Mouse (Mus musculus): ENCODE measurements at regions not wholly inside any gene's neighbourhood (a gene's known extent, or its start where the extent isn't known, plus 50 kb on each side); places are given as distances from the start of the nearest gene placed in this dataset.
"Not testable (repeated sequence)": the region's sequence is repeated elsewhere in the genome, so short reads cannot be mapped to it uniquely, and the experiment has no call there.

DNA sequence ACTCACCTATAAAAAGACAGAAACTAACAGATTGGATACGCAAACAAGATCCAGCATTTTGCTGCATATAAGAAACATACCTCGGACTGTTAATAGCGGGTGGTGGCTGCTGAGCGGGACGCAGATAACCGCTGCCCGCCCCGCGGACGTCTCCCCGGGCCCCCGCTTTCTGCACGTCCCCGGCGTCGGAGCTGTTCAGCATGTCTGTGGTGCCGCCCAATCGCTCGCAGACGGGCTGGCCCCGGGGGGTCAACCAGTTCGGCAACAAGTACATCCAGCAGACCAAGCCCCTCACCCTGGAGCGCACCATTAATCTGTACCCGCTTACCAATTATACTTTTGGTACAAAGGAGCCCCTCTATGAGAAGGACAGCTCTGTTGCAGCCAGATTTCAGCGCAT is 682.4 kb upstream of the Agtr1b start:
- not testable (repeated sequence) for H3K36me3 ChIP-seq (ENCODE audit: control insufficient read depth, insufficient read depth, low read length); H3K4me3 ChIP-seq (ENCODE audit: low read depth, low read length); ATAC-seq (ENCODE audit: low read depth); H3K27ac ChIP-seq (ENCODE audit: low read depth, low read length); H3K4me2 ChIP-seq (ENCODE audit: low read depth, low read length); H3K27me3 ChIP-seq (ENCODE audit: control insufficient read depth, insufficient read depth, low read length); H3K9me3 ChIP-seq (ENCODE audit: control insufficient read depth, low read length); H3K4me1 ChIP-seq (ENCODE audit: control insufficient read depth, insufficient read depth, low read length); H3K9ac ChIP-seq (replicated peaks; ENCODE audit: low read depth, low read length)
- 70% methylated on average over 14 of the region's 25 CpGs for WGBS

DNA sequence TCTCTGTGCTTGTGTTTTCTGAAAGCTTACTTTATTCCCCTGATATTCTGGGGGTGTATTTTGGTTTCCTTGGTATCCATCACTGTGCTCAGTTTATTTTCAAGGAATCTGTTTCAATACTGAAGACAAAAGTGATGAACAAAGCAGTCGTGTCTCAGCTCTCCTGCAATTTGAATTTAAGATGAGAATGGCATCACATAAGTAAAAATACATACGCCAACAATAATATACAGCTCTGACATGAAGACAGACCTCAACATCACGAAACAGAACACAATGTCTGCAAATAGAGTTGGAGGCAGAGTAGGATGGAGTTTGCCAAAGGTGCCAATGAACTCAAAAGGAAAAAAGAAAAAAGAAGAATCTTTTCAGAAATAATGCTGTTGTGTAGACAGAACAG is 679.0 kb upstream of the Agtr1b start:
- ATAC-seq (ENCODE audit: low read depth): no peak
- H3K4me2 ChIP-seq (ENCODE audit: low read depth, low read length): no peak overlapping the region
- H3K27ac ChIP-seq (ENCODE audit: low read depth, low read length): no peak overlapping the region
- H3K4me3 ChIP-seq (ENCODE audit: low read depth, low read length): no peak overlapping the region
- no peaks in the 10 kb centered on the region for H3K4me1 ChIP-seq (ENCODE audit: control insufficient read depth, insufficient read depth, low read length)
- 81% methylated on average over 3 of the region's 3 CpGs for WGBS
- no peak overlapping the region for H3K9ac ChIP-seq (replicated peaks; ENCODE audit: low read depth, low read length)
- no peaks in the 10 kb centered on the region for H3K27me3 ChIP-seq (ENCODE audit: control insufficient read depth, insufficient read depth, low read length)
- H3K36me3 ChIP-seq (ENCODE audit: control insufficient read depth, insufficient read depth, low read length): no peaks in the 10 kb centered on the region
- H3K9me3 ChIP-seq (ENCODE audit: control insufficient read depth, low read length): no peaks in the 10 kb centered on the region

DNA sequence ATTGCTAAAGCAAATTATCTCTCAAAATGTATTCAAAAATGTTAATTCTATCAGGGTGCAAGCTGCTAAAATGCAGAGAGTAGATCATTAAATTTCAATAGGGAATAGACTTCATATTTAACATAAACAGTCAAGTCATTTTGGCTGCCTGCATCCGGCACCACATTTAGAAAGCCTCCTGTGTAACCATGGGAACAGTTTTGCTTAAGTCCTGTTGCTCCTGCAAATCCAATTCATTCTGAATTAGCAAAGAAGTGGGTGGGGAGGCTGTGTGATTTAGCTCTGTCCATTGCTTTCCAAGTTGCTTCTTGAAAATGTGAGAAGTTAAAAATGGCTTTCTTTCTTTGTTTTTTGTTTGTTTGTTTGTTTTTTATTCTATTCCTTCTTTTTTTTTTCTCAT is 658.9 kb upstream of the Agtr1b start:
- 29% methylated on average over 1 of the region's 1 CpGs for WGBS

DNA sequence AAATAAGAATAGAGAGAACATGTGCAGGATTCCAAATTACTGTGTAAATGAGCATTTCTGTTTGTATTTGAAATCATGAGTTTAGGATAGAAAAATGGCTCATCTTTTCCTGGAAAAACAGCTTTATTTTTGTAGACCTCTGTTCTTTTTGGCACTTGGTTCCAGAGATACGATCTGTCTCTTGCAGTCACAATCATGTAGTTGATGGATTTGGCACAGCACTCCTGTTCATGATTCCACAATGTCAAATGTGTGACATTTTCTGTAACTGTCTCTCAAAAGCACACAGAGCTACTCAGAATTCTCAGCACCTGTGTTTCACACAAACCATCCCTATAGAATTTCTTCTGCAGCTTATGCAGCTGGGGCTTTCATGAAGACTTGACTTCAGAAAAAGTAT is 654.0 kb upstream of the Agtr1b start:
- 92% methylated on average over 1 of the region's 1 CpGs for WGBS
- ATAC-seq (ENCODE audit: low read depth): no peak
- no peaks in the 10 kb centered on the region for H3K9me3 ChIP-seq (ENCODE audit: control insufficient read depth, low read length)

More for the DNA sequence above, 658.9 kb upstream of the Agtr1b start:
- Histone ChIP-seq H3K36me3 (ENCODE audit: control insufficient read depth, insufficient read depth, low read length) (no peaks in the 10 kb centered on the region), H3K4me2 (ENCODE audit: low read depth, low read length) (no peak overlapping the region), H3K9ac (replicated peaks; ENCODE audit: low read depth, low read length) (no peak overlapping the region), H3K27me3 (ENCODE audit: control insufficient read depth, insufficient read depth, low read length) (no peaks in the 10 kb centered on the region), H3K27ac (ENCODE audit: low read depth, low read length) (no peak overlapping the region), H3K4me1 (ENCODE audit: control insufficient read depth, insufficient read depth, low read length) (no peaks in the 10 kb centered on the region), H3K4me3 (ENCODE audit: low read depth, low read length) (no peak overlapping the region), H3K9me3 (ENCODE audit: control insufficient read depth, low read length) (no peaks in the 10 kb centered on the region)
- no peak for ATAC-seq (ENCODE audit: low read depth)

DNA sequence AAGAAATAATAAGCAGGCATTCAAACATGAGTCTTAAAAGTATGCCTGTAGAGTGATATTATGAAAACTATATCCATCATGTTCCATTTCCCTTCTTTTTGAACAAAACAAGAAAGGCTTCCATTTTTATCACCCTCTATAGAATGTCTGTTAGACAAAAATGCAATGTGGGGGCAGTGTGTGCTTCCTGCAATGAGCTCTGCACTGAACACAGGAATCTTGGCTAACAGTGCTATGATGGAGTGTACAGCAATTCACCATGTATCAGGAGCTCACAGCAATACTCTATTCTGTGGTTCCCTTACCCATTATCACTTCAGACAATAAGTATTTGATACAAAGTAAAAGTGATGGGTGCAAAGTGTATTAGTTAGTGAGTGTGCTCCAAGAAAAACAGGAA is 653.3 kb upstream of the Agtr1b start:
- Histone ChIP-seq H3K4me1 (ENCODE audit: control insufficient read depth, insufficient read depth, low read length) (no peaks in the 10 kb centered on the region), H3K4me3 (ENCODE audit: low read depth, low read length) (no peak overlapping the region), H3K27me3 (ENCODE audit: control insufficient read depth, insufficient read depth, low read length) (no peaks in the 10 kb centered on the region), H3K4me2 (ENCODE audit: low read depth, low read length) (no peak overlapping the region), H3K36me3 (ENCODE audit: control insufficient read depth, insufficient read depth, low read length) (no peaks in the 10 kb centered on the region), H3K27ac (ENCODE audit: low read depth, low read length) (no peak overlapping the region), H3K9ac (replicated peaks; ENCODE audit: low read depth, low read length) (no peak overlapping the region), H3K9me3 (ENCODE audit: control insufficient read depth, low read length) (no peaks in the 10 kb centered on the region)
- no peak for ATAC-seq (ENCODE audit: low read depth)

More for the DNA sequence above, 654.0 kb upstream of the Agtr1b start:
- Histone ChIP-seq H3K4me2 (ENCODE audit: low read depth, low read length) (no peak overlapping the region), H3K4me3 (ENCODE audit: low read depth, low read length) (no peak overlapping the region), H3K27me3 (ENCODE audit: control insufficient read depth, insufficient read depth, low read length) (no peaks in the 10 kb centered on the region), H3K4me1 (ENCODE audit: control insufficient read depth, insufficient read depth, low read length) (no peaks in the 10 kb centered on the region), H3K9ac (replicated peaks; ENCODE audit: low read depth, low read length) (no peak overlapping the region), H3K36me3 (ENCODE audit: control insufficient read depth, insufficient read depth, low read length) (no peaks in the 10 kb centered on the region), H3K27ac (ENCODE audit: low read depth, low read length) (no peak overlapping the region)

DNA sequence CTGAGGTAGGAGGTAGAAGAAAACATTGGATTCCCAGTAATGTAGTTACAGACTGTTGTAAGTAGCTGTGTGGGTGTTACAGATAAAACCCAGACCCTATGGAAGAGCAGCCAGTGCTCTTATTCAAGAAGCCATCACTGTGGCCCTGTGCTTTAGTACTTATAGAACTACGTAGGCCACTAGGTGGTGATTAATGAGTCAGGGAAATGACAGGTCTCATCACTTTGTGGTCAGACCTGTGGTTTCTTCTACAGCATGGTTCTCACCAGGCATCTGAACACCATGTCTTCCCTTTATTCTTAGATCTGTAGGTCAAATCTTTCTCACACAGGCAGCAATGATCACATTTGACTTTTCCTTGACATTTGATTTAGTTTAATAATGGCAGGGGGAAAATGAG is 642.7 kb upstream of the Agtr1b start:
- Histone ChIP-seq H3K4me1 (ENCODE audit: control insufficient read depth, insufficient read depth, low read length) (no peaks in the 10 kb centered on the region), H3K4me2 (ENCODE audit: low read depth, low read length) (no peak overlapping the region), H3K27ac (ENCODE audit: low read depth, low read length) (no peak overlapping the region), H3K36me3 (ENCODE audit: control insufficient read depth, insufficient read depth, low read length) (no peaks in the 10 kb centered on the region), H3K4me3 (ENCODE audit: low read depth, low read length) (no peak overlapping the region), H3K27me3 (ENCODE audit: control insufficient read depth, insufficient read depth, low read length) (no peaks in the 10 kb centered on the region), H3K9ac (replicated peaks; ENCODE audit: low read depth, low read length) (no peak overlapping the region), H3K9me3 (ENCODE audit: control insufficient read depth, low read length) (no peaks in the 10 kb centered on the region)
- no peak for ATAC-seq (ENCODE audit: low read depth)
- WGBS: 88% methylated on average over 1 of the region's 1 CpGs

DNA sequence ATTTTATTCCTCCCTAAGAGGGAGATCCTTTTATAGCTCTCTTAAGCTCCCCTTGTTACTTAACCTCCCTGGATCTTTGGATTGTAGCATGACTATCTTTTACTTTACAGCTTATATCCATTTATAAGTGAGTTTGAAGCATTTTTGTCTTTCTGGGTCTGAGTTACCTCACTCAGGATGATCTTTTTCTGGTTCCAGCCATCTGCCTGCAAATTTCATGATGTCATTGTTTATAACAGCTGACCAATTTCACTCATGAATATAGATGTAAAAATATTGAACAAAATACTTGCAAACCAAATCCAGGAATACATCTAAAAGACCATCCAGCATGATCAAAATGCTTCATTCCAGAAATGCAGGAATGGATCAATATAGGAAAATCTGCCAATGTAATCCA is 631.3 kb upstream of the Agtr1b start:
- H3K27ac ChIP-seq (ENCODE audit: low read depth, low read length): no peak overlapping the region
- H3K9ac ChIP-seq (replicated peaks; ENCODE audit: low read depth, low read length): no peak overlapping the region
- no peaks in the 10 kb centered on the region for H3K27me3 ChIP-seq (ENCODE audit: control insufficient read depth, insufficient read depth, low read length)
- H3K4me3 ChIP-seq (ENCODE audit: low read depth, low read length): no peak overlapping the region
- H3K36me3 ChIP-seq (ENCODE audit: control insufficient read depth, insufficient read depth, low read length): no peaks in the 10 kb centered on the region
- no peak for ATAC-seq (ENCODE audit: low read depth)
- no peak overlapping the region for H3K4me2 ChIP-seq (ENCODE audit: low read depth, low read length)
- no peaks in the 10 kb centered on the region for H3K4me1 ChIP-seq (ENCODE audit: control insufficient read depth, insufficient read depth, low read length)
- no peaks in the 10 kb centered on the region for H3K9me3 ChIP-seq (ENCODE audit: control insufficient read depth, low read length)

DNA sequence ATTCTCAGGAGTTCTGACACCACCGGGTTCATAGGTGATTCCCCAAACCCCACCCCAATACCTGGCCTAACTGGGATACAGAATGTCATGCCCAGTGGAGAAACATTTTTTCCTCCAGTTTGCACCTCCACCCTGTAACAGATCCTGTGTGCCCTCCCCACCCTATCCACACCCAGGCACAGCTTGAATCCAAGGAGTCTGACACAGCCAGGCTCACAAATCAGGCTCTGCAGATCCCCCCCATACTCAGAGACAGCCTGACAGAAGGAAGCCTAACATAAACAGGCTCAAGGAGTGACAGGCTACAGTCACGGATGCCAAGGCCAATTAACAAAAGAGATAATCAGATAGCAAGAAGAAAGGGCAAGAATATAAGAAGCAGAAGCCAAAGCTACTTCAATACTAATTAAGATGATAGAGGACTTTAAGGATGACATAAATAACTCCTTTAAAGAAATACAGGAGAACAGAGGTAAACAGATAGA is 622.6 kb upstream of the Agtr1b start:
- peaks cover 8% of the 10 kb centered on the region; the same call in 1 of the 2 replicates for H3K4me1 ChIP-seq (ENCODE audit: control insufficient read depth, insufficient read depth, low read length)
- no peaks in the 10 kb centered on the region for H3K36me3 ChIP-seq (ENCODE audit: control insufficient read depth, insufficient read depth, low read length)
- no peaks in the 10 kb centered on the region for H3K9me3 ChIP-seq (ENCODE audit: control insufficient read depth, low read length)
- H3K27me3 ChIP-seq (ENCODE audit: control insufficient read depth, insufficient read depth, low read length): no peaks in the 10 kb centered on the region
- no peak for ATAC-seq (ENCODE audit: low read depth)
- WGBS: 89% methylated on average over 2 of the region's 2 CpGs
- no peak overlapping the region for H3K4me3 ChIP-seq (ENCODE audit: low read depth, low read length)
- no peak overlapping the region for H3K9ac ChIP-seq (replicated peaks; ENCODE audit: low read depth, low read length)
- no peak overlapping the region for H3K27ac ChIP-seq (ENCODE audit: low read depth, low read length)
- H3K4me2 ChIP-seq (ENCODE audit: low read depth, low read length): no peak overlapping the region

DNA sequence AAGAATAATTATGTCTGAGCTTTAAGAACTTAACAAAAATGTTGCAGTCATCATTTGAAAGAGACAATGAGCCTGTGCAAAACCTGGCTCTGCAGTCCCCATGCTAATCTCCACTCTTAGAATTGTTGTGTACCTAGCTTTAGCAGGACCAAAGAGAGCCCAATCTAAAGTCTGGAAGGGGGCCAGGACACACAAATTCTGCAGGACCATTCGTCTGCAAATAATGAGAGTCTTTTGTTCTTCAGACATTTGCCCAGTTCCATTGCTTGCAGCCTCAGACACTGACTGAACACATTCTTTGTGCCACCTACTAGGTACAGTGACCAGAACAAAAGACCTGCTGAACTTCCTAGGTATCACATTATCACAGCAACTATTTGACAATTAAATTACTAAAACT is 620.0 kb upstream of the Agtr1b start:
- no peaks in the 10 kb centered on the region for H3K27me3 ChIP-seq (ENCODE audit: control insufficient read depth, insufficient read depth, low read length)
- H3K4me2 ChIP-seq (ENCODE audit: low read depth, low read length): no peak overlapping the region
- H3K4me1 ChIP-seq (ENCODE audit: control insufficient read depth, insufficient read depth, low read length): peaks cover 8% of the 10 kb centered on the region; the same call in 1 of the 2 replicates
- peak overlapping the region; percentile 58; the same call in 1 of the 2 replicates for H3K27ac ChIP-seq (ENCODE audit: low read depth, low read length)
- no peak overlapping the region for H3K4me3 ChIP-seq (ENCODE audit: low read depth, low read length)
- no peak overlapping the region for H3K9ac ChIP-seq (replicated peaks; ENCODE audit: low read depth, low read length)
- no peaks in the 10 kb centered on the region for H3K36me3 ChIP-seq (ENCODE audit: control insufficient read depth, insufficient read depth, low read length)
- no peaks in the 10 kb centered on the region for H3K9me3 ChIP-seq (ENCODE audit: control insufficient read depth, low read length)
- ATAC-seq (ENCODE audit: low read depth): peak; percentile 65
- WGBS: 0% methylated on average over 1 of the region's 1 CpGs

DNA sequence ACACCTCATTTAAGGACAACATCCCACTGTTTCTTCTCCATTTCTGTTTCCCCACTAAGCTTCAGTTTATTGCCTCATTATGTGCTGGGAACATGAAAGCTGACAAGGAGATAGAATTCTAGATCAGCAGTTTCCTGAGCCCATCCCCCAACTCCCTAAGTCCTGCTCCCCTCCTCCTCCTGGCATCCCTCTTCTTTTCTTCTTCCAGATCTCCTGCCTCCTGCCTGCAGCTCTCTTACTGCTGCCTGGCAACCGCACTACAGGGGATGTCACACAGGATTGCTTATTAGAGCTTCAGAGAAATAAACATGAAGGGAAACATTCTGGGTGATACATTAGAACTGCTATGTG is 619.4 kb upstream of the Agtr1b start:
- Histone ChIP-seq H3K36me3 (ENCODE audit: control insufficient read depth, insufficient read depth, low read length) (no peaks in the 10 kb centered on the region), H3K9ac (replicated peaks; ENCODE audit: low read depth, low read length) (no peak overlapping the region), H3K27me3 (ENCODE audit: control insufficient read depth, insufficient read depth, low read length) (no peaks in the 10 kb centered on the region), H3K27ac (ENCODE audit: low read depth, low read length) (peak overlapping the region; percentile 11; the same call in 1 of the 2 replicates), H3K4me2 (ENCODE audit: low read depth, low read length) (peak overlapping the region; percentile 15; the same call in 1 of the 2 replicates), H3K4me3 (ENCODE audit: low read depth, low read length) (no peak overlapping the region), H3K4me1 (ENCODE audit: control insufficient read depth, insufficient read depth, low read length) (peaks cover 8% of the 10 kb centered on the region; the same call in 1 of the 2 replicates), H3K9me3 (ENCODE audit: control insufficient read depth, low read length) (no peaks in the 10 kb centered on the region)
- 0% methylated on average over 1 of the region's 1 CpGs for WGBS
- ATAC-seq (ENCODE audit: low read depth): peak; percentile 95
